Mouse (Mus musculus) MEL (cell line): ENCODE measurements around the gene Tep1. TPM values are rescaled to one million over a fixed set of nuclear protein-coding genes. Genes with fewer than 3 reads are reported as not detected.

ENCODE experiments used
- DNase-seq: peaks from one replicate; pipeline ENCODE4 v3.0.0; 2011; ENCODE audit warnings: low read depth, low spot score
- H3K27ac ChIP-seq: 2 replicates; pipeline ENCODE4 v1.5.1; 2012; ENCODE audit warnings: low read depth, mild to moderate bottlenecking, control low read depth, low read length, moderate library complexity; ENCODE audit not compliant: control insufficient read depth
- H3K27me3 ChIP-seq, 2 experiments: fragments of 150-350 bp in 1 of 2; sonication (generic) in 1 of 2; 2 replicates each; pipeline ENCODE4 v1.6.1; 2012; ENCODE audit warnings: low read length in 2 of 2, mild to moderate bottlenecking in 2 of 2, improper control_type of control experiment in 1 of 2, moderate library complexity in 1 of 2; ENCODE audit not compliant: insufficient read depth in 2 of 2, control insufficient read depth in 1 of 2
- H3K36me3 ChIP-seq, 2 experiments: 2 replicates each; pipeline ENCODE4 v1.6.1; 2012 to 2014; ENCODE audit warnings: low read length in 2 of 2, improper control_type of control experiment in 1 of 2, inconsistent platforms in 1 of 2, mild to moderate bottlenecking in 1 of 2; ENCODE audit not compliant: insufficient read depth in 2 of 2, control insufficient read depth in 1 of 2
- H3K4me1 ChIP-seq, 2 experiments: fragments of 150-350 bp in 1 of 2; sonication (generic) in 1 of 2; 2 replicates each; pipeline ENCODE4 v1.6.1; 2012; ENCODE audit warnings: low read length in 2 of 2, improper control_type of control experiment in 1 of 2, mild to moderate bottlenecking in 1 of 2; ENCODE audit not compliant: insufficient read depth in 2 of 2, control insufficient read depth in 1 of 2
- H3K4me3 ChIP-seq, 2 experiments: fragments of 150-350 bp in 1 of 2; sonication (generic) in 1 of 2; 2 replicates each; pipeline ENCODE4 v1.5.1; 2012; ENCODE audit warnings: low read depth in 2 of 2, low read length in 2 of 2, mild to moderate bottlenecking in 2 of 2, moderate library complexity in 2 of 2, control low read depth in 1 of 2, improper control_type of control experiment in 1 of 2; ENCODE audit not compliant: control insufficient read depth in 1 of 2, insufficient read depth in 1 of 2
- H3K79me2 ChIP-seq: 2 replicates; pipeline ENCODE4 v1.6.1; 2012; ENCODE audit warnings: mild to moderate bottlenecking, low read length, moderate library complexity; ENCODE audit not compliant: control insufficient read depth, poor library complexity, insufficient read depth
- H3K9ac ChIP-seq: 2 replicates; pipeline ENCODE4 v1.6.1; 2012; ENCODE audit warnings: low read depth, mild to moderate bottlenecking, control low read depth, low read length, moderate library complexity; ENCODE audit not compliant: control insufficient read depth, poor library complexity, severe bottlenecking
- H3K9me3 ChIP-seq: fragments of 150-350 bp; sonication (generic); replicated peaks from 2 replicates; pipeline ENCODE4 v1.6.1; 2012; ENCODE audit warnings: mild to moderate bottlenecking, low read length, improper control_type of control experiment, moderate library complexity; ENCODE audit not compliant: insufficient read depth
- CHD1 ChIP-seq: IDR thresholded peaks from 2 replicates; pipeline ENCODE4 v1.6.1; 2012; ENCODE audit warnings: low read depth, mild to moderate bottlenecking, inconsistent platforms, low read length, improper control_type of control experiment
- CHD2 ChIP-seq: IDR thresholded peaks from 2 replicates; pipeline ENCODE4 v1.6.1; 2011; ENCODE audit warnings: low read length, improper control_type of control experiment
- CTCF ChIP-seq, 3 experiments: IDR thresholded peaks in 2 of 3; conservative IDR thresholded peaks in 1 of 3; 2 replicates each; pipeline ENCODE4 v1.5.1; 2011 to 2012; ENCODE audit warnings: low read length in 3 of 3, low read depth in 2 of 3, mild to moderate bottlenecking in 2 of 3, improper control_type of control experiment in 1 of 3, inconsistent platforms in 1 of 3, mixed read lengths in 1 of 3, moderate library complexity in 1 of 3; ENCODE audit not compliant: control insufficient read depth in 1 of 3, insufficient read depth in 1 of 3, poor library complexity in 1 of 3, severe bottlenecking in 1 of 3
- EP300 ChIP-seq, 2 experiments: IDR thresholded peaks; 2 replicates each; pipeline ENCODE4 v1.6.1; 2011; ENCODE audit warnings: improper control_type of control experiment in 2 of 2, low read length in 2 of 2, low read depth in 1 of 2, mild to moderate bottlenecking in 1 of 2
- GABPA ChIP-seq: IDR thresholded peaks from 2 replicates; pipeline ENCODE4 v1.6.1; 2012; ENCODE audit warnings: low read depth, mild to moderate bottlenecking, inconsistent platforms, low read length, improper control_type of control experiment, moderate library complexity
- GATA1 ChIP-seq: IDR thresholded peaks from 2 replicates; pipeline ENCODE4 v1.6.1; 2011; ENCODE audit warnings: low read depth, low read length, improper control_type of control experiment
- HCFC1 ChIP-seq: IDR thresholded peaks from 2 replicates; pipeline ENCODE4 v1.6.1; 2012; ENCODE audit warnings: low read depth, mild to moderate bottlenecking, inconsistent platforms, low read length, improper control_type of control experiment, moderate library complexity
- JUND ChIP-seq: IDR thresholded peaks from 2 replicates; pipeline ENCODE4 v1.6.1; 2011; ENCODE audit warnings: low read depth, mild to moderate bottlenecking, improper control_type of control experiment, low read length
- KAT2A ChIP-seq: conservative IDR thresholded peaks from 2 replicates; pipeline ENCODE4 v1.6.1; 2012; ENCODE audit warnings: low read depth, low read length, improper control_type of control experiment, inconsistent platforms
- MAX ChIP-seq: IDR thresholded peaks from 2 replicates; pipeline ENCODE4 v1.6.1; 2011; ENCODE audit warnings: low read length, improper control_type of control experiment
- MAZ ChIP-seq: IDR thresholded peaks from 2 replicates; pipeline ENCODE4 v1.6.1; 2012; ENCODE audit warnings: low read depth, mild to moderate bottlenecking, inconsistent platforms, low read length, improper control_type of control experiment
- MXI1 ChIP-seq: IDR thresholded peaks from 2 replicates; pipeline ENCODE4 v1.6.1; 2011; ENCODE audit warnings: mild to moderate bottlenecking, low read depth, low read length, improper control_type of control experiment
- MYC ChIP-seq: IDR thresholded peaks from 2 replicates; pipeline ENCODE4 v1.6.1; 2011; ENCODE audit warnings: low read depth, mild to moderate bottlenecking, low read length, improper control_type of control experiment, moderate library complexity
- NELFE ChIP-seq: IDR thresholded peaks from 2 replicates; pipeline ENCODE4 v1.6.1; 2011; ENCODE audit warnings: low read depth, low read length, improper control_type of control experiment
- NRF1 ChIP-seq: IDR thresholded peaks from 2 replicates; pipeline ENCODE4 v1.6.1; 2014; ENCODE audit warnings: low read depth, mild to moderate bottlenecking, inconsistent platforms, low read length, improper control_type of control experiment, moderate library complexity; ENCODE audit not compliant: poor library complexity, insufficient read depth, severe bottlenecking
- POLR2A ChIP-seq, 2 experiments: IDR thresholded peaks; 2 replicates each; pipeline ENCODE4 v1.6.1; 2011 to 2012; ENCODE audit warnings: low read length in 2 of 2, mild to moderate bottlenecking in 2 of 2, control low read depth in 1 of 2, improper control_type of control experiment in 1 of 2, low read depth in 1 of 2, moderate library complexity in 1 of 2; ENCODE audit not compliant: control insufficient read depth in 1 of 2, insufficient read depth in 1 of 2, poor library complexity in 1 of 2
- POLR2AphosphoS2 ChIP-seq: IDR thresholded peaks from 2 replicates; pipeline ENCODE4 v1.6.1; 2011; ENCODE audit warnings: low read length, improper control_type of control experiment
- SIN3A ChIP-seq: IDR thresholded peaks from 2 replicates; pipeline ENCODE4 v1.6.1; 2012; ENCODE audit warnings: low read length, improper control_type of control experiment, inconsistent platforms
- SMC3 ChIP-seq: IDR thresholded peaks from 2 replicates; pipeline ENCODE4 v1.6.1; 2011; ENCODE audit warnings: low read depth, low read length, improper control_type of control experiment
- TAL1 ChIP-seq: IDR thresholded peaks from 2 replicates; pipeline ENCODE4 v1.6.1; 2012; ENCODE audit warnings: mild to moderate bottlenecking, inconsistent platforms, low read length, moderate library complexity, mixed read lengths
- TBP ChIP-seq: IDR thresholded peaks from 2 replicates; pipeline ENCODE4 v1.8.0; 2011; ENCODE audit warnings: low read depth, low read length, improper control_type of control experiment
- USF1 ChIP-seq: IDR thresholded peaks from 2 replicates; pipeline ENCODE4 v1.6.1; 2014; ENCODE audit warnings: low read depth, mild to moderate bottlenecking, inconsistent platforms, low read length, improper control_type of control experiment, moderate library complexity
- ZC3H11A ChIP-seq: IDR thresholded peaks from 2 replicates; pipeline ENCODE4 v1.6.1; 2012; ENCODE audit warnings: low read depth, mild to moderate bottlenecking, inconsistent platforms, low read length, improper control_type of control experiment
- ZKSCAN1 ChIP-seq: IDR thresholded peaks from 2 replicates; pipeline ENCODE4 v1.6.1; 2012; ENCODE audit warnings: low read depth, mild to moderate bottlenecking, inconsistent platforms, low read length, improper control_type of control experiment, moderate library complexity
- ZNF384 ChIP-seq: IDR thresholded peaks from 2 replicates; pipeline ENCODE4 v1.6.1; 2012; ENCODE audit warnings: low read depth, mild to moderate bottlenecking, inconsistent platforms, low read length, improper control_type of control experiment
- polyA plus RNA-seq, 2 experiments: library from polyadenylated mRNA; stranded (reverse) in 1 of 2; unstranded in 1 of 2; fragments of >175 nt in 1 of 2; fragments of >200 nt in 1 of 2; gene quantifications; 2 replicates each; pipeline versions ENCODE4 v1.2.1 to v1.2.4; 2012; ENCODE audit warnings: low replicate concordance in 2 of 2, low read depth in 1 of 2; ENCODE audit not compliant: insufficient read length in 2 of 2, insufficient read depth in 1 of 2, missing spikeins in 1 of 2
- total RNA-seq: library from RNA; depleted of rRNA; stranded (reverse); fragments of 300-350 nt; gene quantifications from 2 replicates; pipeline ENCODE4 v1.2.3, GENCODE M21; 2012

The Tep1 gene
- total and polyA plus RNA-seq, 3 experiments = 13.7 to 36.8 TPM; not detected in 1

DNA sequence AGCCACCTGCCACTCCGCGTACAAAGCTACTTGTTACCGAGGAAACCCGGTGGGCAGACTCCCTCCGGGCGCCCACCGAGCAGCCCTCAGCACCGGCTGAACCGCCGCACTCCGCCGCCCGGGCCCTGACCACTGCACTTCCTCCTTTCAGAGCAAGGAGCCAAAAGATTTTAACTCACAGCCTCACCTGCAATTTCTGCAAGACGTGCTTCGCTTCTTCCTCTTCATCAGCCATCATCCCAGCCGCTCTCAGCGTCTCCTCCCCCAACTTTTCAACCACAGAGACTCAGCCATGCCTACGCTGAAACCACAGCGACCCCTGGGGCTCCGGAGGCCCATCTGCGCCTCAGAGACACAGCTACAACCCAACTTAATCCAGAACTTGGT is 85.1 kb downstream of the Tep1 start, which contains the start of gene Ttc5 (continued):
- TF ChIP-seq POLR2AphosphoS2 (peak; percentile 36; the same call in 1 of the 2 replicates), MAX (peak; percentile 69; the same call in 1 of the 2 replicates), SMC3 (0 out of 2 replicates have a peak, but pooled peaks have one; percentile 25), JUND (no peak), SIN3A (peak; percentile 85), USF1 (no peak), KAT2A (no peak; the same call in 1 of the 2 replicates), MAZ (peak; percentile 69; the same call in 1 of the 2 replicates), HCFC1 (peak; percentile 86), GABPA (peak; percentile 90; the same call in 1 of the 2 replicates), ZNF384 (no peak), TAL1 (no peak), NELFE (peak; percentile 63), ZKSCAN1 (no peak), POLR2A (IDR thresholded peaks at IDR 0.05; ENCODE audit: control insufficient read depth in 1 of 2, insufficient read depth in 1 of 2, low read depth in 1 of 2, low read length in 2 of 2, poor library complexity in 1 of 2) (peak; percentile 65 to 77; a peak in 3 of 4 replicates), TBP (0 out of 2 replicates have a peak, but pooled peaks have one; percentile 71), EP300 (IDR thresholded peaks at IDR 0.05; ENCODE audit: low read depth in 1 of 2, low read length in 2 of 2) (0 out of 4 replicates have a peak, but pooled peaks of 1 of the 2 experiments have one; percentile 23), ZC3H11A (no peak), CHD1 (no peak), MYC (peak; percentile 70), MXI1 (peak; percentile 87), NRF1 (no peak), CHD2 (no peak), GATA1 (no peak; the same call in 1 of the 2 replicates)
- TF ChIP-seq, all 39 proteins: peak for 19

DNA sequence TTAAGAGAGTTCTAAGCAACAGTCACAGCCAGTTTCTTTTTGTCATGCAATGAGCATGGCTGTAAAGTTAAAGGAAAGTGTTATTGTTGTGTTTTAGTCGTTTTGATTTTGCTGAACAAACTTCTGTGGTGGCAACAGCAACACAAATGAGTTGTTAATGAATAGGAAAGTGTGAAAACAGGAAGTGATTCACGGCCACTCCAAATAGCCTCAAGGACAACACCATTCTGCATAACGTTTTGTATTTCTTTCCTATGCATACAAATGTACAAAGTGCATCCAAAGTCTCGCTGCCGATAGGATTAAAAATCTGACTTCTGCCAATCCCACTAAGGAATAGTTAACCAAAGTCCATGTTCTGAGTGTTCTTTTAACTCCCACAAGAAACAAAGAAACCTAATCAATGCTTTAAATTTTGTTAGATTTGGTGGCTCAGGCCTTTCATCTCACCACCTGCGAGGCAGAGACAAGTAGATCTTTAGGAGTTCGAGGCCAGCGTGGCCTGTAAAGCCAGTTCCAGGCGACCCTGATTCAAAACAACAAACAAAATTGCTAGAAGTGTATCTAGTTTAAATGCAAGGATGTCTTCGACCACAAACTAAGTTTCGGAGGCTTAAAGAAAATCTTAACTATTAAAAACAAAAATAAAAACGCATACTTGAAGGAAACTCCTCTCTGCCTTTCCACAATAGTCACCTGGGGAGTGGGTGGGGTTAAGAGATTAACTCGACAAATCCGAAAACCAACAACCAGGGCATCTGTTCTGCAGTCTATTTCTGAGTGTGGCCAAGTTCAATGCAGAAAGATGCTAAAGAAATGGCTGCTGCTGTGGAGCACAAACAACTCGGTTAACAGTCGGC is 85.7 kb downstream of the Tep1 start:
- peak overlapping the region; percentile 60 for H3K9ac ChIP-seq
- no peaks in the 10 kb centered on the region for H3K9me3 ChIP-seq
- peaks cover 0 to 8% of the 10 kb centered on the region in 2 experiments for H3K36me3 ChIP-seq
- TF ChIP-seq CTCF (IDR thresholded peaks at IDR 0.05 in 2 of 3, conservative IDR thresholded peaks at IDR 0.05 in 1 of 3; ENCODE audit: control insufficient read depth in 1 of 3, insufficient read depth in 1 of 3, low read depth in 2 of 3, low read length in 3 of 3, poor library complexity in 1 of 3, severe bottlenecking in 1 of 3) (no peak), POLR2A (IDR thresholded peaks at IDR 0.05; ENCODE audit: control insufficient read depth in 1 of 2, insufficient read depth in 1 of 2, low read depth in 1 of 2, low read length in 2 of 2, poor library complexity in 1 of 2) (0 out of 4 replicates have a peak, but pooled peaks of 1 of the 2 experiments have one; percentile 10)
- TF ChIP-seq, all 39 proteins: peak for 1
- H3K27ac ChIP-seq = peak overlapping the region; percentile 17
- H3K27me3 ChIP-seq = no peaks in the 10 kb centered on the region
- H3K79me2 ChIP-seq = no peaks in the 10 kb centered on the region; the same call in 1 of the 2 replicates
- H3K4me3 ChIP-seq = peak overlapping the region; percentile 79 to 91
- peak; percentile 41 for DNase-seq
- H3K4me1 ChIP-seq = peaks cover 0 to 5% of the 10 kb centered on the region in 2 experiments; a peak in 2 of 4 replicates
